Mouse (Mus musculus) ES-E14 (cell line): ENCODE data around the gene Rps6kb1.

Source experiments
- HCFC1 ChIP-seq: IDR thresholded peaks from 2 replicates; pipeline ENCODE4 v1.6.1; 2012; ENCODE audit warnings: low read length, inconsistent platforms, borderline replicate concordance; ENCODE audit not compliant: insufficient read depth
- MAFK ChIP-seq: IDR thresholded peaks from 2 replicates; pipeline ENCODE4 v1.6.1; 2014; ENCODE audit warnings: mild to moderate bottlenecking, low read depth, low read length, inconsistent platforms; ENCODE audit not compliant: insufficient read depth
- ZC3H11A ChIP-seq: IDR thresholded peaks from 2 replicates; pipeline ENCODE4 v1.6.1; 2012; ENCODE audit warnings: low read depth, mild to moderate bottlenecking, inconsistent platforms, low read length, borderline replicate concordance

DNA sequence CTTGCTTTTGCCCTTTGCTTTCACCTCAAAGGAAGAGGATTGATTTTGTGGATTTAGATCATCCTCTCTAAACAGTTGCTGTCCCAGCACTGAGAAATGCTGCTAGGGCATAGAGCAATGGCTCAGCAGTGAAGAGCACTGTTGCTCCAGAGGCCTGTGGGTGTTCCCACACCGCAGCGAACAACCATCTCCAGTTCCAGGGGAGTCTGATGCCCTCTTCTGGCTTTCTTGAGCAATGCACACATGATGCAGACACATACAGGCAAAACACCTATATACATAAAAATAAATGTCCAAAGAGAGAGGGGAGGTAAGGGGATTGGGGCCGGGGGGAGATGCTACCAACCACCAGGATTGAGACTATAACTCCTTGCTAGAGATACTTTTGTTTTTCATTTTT is 46.7 kb downstream of the Rps6kb1 start:
- TF ChIP-seq ZC3H11A (no peak), MAFK (no peak), HCFC1 (no peak)
